Mouse (Mus musculus) embryo, embryonic 10 days (tissue): ENCODE results near the gene Sh3rf1.
A peak's percentile ranks its signal among the peaks of the same experiment; 100 is the strongest.
"Not testable (repeated sequence)": the region's sequence is repeated elsewhere in the genome, so short reads cannot be mapped to it uniquely, and the experiment has no call there.

ENCODE experiments used
- DNase-seq: peaks from one replicate; pipeline ENCODE4 v3.0.0-alpha.2; 2015; ENCODE audit warnings: low spot score

Gene Sh3rf1

DNA sequence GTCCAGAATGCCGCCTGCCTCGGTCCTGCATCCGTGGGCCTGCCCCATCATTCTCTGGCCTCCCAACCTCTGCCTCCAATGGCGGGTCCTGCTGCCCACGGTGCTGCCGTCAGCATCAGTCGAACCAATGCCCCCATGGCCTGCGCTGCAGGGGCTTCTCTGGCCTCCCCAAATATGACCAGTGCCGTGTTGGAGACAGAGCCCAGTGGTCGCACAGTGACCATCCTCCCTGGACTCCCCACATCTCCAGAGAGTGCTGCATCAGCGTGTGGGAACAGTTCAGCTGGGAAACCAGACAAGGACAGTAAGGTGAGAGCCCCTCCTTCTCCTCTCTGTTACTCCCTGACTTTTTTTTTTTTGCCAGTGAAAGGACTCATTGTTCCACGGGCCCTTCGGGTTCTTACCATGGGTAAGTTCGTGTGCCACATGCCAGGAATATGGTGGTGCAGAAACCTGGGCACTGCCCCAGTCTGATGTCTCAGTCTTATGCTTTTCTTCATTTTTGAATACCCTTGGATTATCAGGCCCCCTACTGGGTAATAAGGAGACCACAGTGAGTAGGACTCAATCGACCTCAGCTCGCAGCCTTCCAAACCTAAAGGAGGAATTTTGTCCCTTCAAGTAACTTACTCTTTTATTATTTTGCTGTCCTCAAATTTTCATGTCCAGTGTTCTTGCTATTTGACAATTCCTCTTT, 150.5 kb downstream of the Sh3rf1 start:
- DNase-seq: no peak

DNA sequence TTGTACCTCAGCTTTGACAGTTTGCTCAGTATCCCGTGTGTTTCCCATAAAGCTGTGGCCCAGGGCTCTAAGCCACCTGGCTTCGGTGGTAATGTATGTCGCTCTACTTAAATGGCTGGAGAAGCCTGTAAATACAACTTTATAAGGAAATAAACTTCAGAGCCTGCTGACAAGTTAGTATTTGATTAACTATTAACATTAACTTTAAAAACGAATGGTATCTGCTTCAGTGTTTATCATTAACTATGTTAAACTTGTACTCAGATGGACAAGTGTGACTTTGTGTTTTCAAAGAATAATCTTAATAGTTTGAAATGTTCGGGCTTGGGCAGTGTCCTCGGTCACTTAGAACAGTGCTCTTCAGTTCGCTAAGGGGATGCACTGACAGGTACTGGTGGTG, 151.5 kb downstream of the Sh3rf1 start:
- DNase-seq: no peak

DNA sequence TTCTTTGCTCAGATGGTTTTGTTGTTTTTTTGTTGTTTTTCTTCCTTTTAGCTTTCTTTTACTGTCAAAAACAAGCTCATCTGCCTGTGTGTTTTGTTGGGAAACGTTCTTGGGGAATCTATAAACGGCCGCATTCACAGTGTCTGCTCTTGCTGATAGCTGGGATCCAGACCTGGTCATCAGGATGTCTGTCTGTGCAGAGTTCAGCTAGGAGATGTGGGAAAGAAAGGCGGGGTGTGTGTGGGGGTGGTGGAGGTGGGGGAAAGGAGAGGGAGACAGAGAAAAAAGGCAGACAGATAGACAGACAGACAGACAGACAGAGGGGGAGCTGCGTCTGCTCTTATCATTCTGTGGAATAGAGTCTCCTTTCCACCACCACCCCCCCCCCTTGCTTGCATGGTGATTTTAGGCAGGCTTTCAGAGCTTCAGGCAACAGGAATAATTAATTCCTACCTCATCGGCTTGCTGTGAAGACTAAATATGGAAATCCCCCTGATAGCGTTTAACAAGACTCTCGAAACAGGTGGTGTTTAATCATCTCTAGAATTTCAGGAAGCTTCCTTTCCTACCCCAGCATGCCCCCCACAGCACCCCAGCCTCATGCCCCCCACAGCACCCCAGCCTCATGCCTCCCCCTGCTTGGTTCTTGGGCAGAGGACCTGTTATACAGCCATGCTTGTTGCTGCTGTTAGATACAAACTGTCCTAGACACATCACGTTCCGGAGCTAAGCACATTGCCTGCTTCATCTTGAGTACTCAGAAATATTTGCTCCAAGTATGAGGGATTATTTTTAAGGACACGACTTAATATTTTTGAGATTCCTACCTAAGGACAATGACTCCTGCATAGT, 155.4 kb downstream of the Sh3rf1 start:
- DNase-seq: no peak

DNA sequence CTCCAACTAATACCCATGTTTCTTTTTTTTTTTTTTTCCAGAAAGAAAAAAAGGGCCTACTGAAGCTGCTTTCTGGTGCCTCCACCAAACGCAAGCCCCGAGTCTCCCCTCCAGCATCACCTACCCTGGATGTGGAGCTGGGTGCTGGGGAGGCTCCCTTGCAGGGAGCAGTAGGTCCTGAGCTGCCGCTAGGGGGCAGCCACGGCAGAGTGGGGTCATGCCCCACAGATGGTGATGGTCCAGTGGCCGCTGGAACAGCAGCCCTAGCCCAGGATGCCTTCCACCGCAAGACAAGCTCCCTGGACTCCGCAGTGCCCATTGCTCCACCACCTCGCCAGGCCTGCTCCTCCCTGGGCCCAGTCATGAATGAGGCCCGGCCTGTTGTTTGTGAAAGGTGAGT, 160.9 kb downstream of the Sh3rf1 start:
- no peak for DNase-seq

DNA sequence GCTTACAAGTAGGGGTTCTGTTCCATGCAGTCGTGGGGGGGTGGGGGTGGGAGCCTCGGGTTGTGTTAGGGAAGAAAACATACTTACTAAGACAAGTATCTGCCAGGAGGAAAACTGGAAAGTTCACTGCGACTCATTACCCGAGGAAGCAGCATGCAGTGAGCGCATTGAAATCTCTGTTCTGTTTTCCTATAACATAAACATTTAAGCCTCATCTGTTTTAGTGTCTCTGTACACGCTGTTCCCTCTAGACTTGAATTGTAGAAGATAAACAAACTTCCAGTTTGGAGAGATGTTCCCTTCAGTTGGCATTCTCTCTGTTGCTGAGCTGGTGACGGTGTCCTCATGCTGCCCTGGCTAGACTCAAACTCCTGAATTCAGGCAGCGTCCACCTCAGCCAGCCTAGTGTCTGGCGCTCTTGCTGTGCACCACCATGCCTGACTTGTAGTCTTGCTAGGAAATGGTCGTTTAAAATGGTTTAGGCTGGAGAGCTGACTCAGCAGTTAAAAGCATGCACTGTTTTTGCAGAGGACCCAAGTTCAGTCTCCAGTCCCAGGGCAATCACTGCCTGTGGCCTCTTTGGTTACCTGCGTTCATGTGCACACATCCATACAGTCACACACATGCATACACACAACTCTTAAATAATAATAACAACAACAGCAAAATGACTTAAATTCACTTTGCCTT, 162.0 kb downstream of the Sh3rf1 start:
- DNase-seq: no peak

DNA sequence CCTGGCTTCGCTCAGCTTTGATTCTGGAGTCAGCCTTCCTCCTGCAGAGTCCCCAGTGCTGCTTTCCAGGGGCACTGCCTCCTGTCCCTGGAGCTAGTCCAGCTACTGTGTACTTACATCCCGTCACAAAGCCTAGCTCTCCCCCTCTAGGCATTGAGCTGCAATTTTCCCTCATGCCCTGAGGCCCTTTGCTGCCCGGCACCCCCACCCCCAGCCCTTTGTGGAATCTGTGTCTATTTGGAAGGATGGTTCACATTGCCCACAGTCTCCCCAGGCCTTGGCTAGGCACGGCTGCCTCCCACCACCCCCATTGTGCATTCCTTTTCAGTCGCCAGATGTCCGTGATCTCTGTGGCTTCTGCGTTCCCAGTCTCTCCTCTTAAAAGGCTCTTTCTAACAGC, 163.0 kb downstream of the Sh3rf1 start:
- DNase-seq: peak; percentile 71

DNA sequence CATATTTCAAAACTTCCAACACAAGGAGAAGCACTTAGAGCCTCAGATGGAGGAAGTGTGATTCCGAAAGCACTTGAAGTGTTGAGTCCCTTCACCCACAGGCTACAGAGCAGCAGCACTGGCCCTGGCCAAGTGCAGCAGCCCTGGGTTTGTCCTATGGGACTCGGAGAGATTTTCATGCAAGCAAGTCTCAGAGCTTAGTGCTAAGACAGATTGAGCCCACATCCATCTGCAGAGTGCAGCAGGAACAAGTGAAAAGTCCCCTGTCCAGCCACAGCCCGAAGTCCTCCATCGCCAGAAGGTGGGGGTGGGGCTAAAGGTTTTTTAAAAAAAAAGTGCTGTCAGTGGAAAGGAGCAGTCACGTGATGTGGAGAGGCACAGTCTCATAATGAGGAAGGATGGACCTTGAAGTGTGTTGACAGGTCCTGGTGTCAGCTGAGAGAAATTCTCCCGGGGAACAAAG, 163.9 kb downstream of the Sh3rf1 start:
- peak; percentile 68 for DNase-seq

DNA sequence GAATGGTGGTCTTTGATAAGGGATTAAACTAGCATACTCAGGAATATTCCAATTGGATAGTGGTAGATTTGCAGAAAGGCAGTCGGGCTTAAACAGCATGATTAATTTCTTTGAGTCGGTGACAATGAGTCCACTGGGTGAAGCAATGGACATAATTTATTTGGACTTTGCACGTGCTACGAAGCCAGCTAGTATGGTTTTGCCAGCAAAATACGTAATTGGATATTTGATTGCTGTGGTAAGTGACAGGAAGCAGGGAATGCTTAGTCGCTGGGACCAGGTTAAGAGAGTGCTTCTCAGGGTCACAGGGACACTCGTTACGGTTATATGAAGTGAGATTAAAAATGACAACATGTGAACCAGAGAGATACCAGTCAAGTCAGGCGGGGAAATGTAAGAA, 164.7 kb downstream of the Sh3rf1 start:
- DNase-seq: no peak

DNA sequence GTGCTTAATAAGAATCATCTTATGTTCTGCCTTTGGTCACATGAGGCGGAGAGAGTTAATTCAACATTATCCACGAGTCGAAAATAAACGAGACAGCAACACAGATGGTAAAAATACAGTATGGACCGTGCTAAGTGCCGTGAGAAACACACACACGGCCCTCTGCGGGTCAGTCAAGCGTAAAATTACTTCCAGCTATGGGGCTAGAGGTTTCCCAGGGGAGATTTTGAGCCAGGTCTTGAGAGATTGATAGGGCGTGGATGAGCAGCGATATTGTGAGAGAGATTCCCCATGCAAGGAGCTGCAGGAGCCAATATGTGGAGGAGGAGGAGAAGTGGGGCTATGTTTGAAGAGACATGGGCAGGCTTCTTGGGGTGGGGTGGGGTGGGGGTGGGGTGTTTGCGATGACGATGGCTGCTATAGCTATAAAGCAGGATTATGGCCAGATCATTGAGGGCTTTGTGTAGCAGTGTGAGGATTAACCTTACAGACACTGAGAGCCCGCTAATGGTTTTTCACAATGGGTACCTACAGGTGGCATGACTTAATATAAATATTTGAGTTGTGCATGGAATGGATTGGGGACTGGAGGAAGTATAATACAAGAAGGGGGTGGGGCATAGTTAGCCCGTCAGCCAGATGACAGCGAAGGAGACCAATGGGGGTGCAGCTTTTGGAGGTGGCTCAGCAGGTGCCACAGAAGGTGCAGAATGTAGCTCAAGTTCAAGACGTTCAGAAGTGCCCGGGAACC, 166.8 kb downstream of the Sh3rf1 start:
- DNase-seq: peak; percentile 38

DNA sequence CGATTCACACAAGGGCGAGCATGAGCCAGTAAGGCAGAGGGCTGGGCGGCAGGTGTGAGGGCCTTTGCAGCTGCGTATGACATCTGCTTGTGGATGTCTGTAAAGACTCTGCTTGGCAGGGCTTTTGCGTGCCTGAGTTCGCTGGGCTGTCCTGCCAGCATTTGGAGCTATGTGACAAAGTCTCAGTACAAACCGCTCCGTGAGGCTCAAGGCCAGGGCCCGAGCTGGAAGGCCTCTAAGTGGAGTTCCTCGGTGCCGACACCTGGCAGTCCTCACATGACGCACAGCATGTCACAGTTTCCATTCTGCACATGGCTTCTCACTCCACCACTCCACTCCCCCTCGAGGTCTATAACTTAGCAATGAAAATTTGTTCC, 167.4 kb downstream of the Sh3rf1 start:
- no peak for DNase-seq

DNA sequence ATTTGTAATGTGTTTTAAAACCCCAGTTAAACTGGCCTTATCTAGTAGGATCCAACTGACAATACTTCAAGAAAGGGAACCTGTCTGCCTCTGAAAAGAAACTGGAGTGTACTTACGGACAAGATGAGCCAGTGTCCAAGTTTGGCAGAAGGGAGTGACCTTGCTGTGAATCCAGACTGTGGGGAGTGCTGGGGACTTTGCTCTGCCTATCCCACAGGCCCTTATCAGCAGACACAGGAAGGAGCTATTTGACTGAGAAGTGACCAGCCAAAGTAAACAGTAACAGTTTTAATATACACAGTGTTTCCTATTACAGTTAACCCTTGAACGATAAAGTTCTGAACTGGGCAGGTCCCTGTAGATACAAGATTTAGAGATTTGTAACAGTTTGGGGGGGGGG, 173.5 kb downstream of the Sh3rf1 start:
- DNase-seq: no peak

DNA sequence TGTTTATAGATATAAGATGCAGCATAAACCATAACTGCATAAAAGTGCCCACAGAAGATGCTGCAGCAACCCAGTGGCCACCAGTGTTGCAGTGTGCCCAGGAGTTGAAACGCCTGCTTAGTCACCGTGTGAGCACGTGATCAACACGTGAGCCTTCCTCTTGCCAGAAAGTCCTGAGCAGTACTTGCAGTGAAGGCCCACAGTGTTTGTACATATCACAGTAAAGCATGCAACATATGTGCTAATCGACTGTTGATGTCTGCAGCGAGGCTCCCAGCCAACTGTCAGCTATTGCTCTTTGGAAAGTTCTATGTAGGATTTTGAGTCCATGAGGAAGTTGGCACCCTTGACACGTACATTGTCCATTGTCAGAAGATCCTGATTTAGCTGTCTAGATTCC, 174.1 kb downstream of the Sh3rf1 start:
- no peak for DNase-seq

DNA sequence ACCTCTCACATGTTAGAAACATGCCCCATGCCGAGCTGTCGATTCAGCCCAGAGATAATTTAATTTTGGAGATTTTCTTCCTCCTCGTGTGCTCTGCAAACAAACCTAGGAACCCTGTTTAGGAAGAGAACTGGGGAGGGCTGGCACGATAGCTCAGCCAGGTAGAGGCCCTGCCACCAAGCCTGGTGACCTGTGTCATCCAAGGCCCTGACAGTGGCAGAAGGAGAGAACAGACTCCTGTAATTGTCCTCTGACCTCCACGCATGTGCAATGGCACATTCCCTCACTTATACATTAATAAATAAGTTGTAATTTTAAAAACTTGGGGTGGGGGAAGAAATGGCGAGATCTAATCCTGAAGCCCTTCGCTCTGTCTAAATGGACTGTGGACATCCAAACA, 179.2 kb downstream of the Sh3rf1 start:
- no peak for DNase-seq

DNA sequence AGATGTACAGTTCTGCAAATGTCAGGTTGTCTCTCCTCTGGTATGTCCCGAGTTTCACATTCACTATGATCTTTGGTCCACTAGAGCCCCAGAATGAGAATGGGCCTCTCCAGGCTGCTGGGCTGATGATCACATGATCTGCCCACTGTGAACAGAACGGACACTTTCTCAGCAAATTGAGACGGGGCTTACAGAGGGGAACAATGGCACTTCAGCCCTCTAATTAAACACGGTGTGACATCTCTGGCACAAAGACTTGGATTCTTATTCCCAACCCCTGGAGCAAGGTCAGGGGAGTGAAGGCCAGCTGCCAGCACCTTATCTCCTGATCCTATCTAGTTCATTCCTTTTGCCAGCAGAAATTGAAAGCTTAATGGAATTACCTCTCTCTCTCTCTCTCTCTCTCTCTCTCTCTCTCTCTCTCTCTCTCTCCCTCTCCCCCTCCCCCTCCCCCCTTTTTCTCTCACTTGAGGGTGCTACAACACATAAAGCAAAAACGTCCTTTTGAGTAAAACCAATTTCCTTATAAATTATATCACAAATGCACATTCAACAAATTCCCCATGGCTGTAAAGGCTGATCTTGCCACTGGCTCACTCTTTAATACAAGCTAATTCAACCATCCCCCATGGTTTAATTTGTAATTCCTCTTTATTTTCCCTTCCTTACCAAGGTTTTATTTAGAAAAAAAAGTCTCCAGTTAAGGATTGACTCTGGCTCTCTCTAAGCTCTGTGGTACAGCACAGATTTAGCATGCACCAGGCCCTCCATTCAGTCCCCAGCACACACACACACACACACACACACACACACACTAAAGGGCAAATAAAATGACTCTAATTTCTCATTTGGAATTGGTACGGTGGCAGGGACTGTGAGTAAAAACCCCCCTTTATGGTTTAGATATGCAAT, 179.8 kb downstream of the Sh3rf1 start:
- peak; percentile 66 for DNase-seq

DNA sequence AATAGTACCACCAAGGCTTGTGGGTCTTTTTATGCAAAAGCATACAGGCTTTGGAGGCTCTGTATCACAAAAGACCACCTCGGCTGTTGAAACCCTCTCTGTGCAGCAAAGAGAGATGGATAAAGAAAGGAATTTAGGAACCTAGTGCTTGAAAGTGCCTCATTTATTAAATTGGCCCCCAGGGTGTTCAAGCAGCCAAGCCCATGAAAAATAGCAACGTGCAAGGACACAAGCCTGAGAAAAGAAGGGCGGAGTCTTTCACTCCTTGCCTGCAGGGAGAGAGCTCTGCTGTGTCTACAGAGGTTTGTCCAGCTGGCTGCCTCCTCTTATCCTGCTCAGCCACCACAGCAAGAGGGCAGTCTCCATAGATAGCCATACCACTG, 180.5 kb downstream of the Sh3rf1 start:
- peak; percentile 27 for DNase-seq

DNA sequence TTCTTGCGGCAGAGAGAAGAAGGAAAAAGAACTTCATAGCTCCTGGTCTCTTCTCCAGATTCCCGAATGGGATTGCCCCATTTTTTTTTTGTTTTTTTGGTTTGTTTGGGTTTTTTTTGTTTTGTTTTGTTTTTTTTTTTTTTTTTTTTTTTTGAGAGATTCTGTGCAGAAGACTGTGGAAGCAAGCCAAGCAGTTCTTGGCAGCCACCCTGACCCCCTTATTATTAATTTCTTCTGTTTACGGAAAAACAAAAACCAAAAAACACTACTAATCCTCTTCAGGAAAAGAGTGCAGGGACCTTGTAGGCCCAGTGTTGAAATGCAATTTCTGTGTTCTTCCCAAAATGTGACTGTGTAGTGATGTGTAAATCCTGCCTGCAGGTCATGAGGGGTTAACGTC, 185.4 kb downstream of the Sh3rf1 start:
- DNase-seq: no peak

DNA sequence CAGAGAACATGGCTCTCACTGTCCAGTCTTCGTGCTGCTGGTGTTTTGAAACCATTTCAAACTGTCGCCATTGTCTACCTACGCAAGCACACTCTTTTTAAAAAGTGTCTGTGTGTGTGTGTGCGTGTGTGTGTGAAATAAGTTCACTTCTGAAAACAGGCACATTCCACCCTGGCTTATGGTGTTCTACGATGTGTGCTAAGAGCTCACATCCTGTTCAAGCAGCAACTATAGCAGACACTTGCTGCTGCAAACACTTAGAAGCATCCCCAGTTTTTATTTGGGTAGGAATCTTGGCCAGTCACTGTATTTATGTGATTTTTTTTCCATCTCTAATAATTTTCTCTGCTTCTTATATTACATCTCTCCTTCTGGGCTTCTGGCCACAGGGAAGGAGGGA, 186.0 kb downstream of the Sh3rf1 start:
- not testable (repeated sequence) for DNase-seq

DNA sequence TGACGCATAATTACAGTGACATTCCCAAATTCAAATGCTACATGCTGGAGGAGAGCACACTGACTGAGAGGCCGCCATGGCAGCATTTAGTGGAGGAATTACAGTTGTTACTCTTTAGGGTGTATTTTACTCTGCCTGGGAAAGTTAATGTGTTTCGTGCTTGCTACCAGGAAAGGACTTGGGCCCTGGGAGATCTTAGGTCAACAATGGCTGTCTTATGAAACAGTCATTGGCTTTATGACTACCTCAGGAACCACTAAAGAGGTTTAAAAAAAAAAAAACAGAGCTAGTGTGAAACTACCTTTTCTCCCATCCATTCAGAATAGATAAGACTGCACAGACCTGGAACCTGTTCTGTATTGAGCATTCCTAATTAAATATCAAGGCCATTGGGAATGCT, 195.8 kb downstream of the Sh3rf1 start:
- DNase-seq: no peak

DNA sequence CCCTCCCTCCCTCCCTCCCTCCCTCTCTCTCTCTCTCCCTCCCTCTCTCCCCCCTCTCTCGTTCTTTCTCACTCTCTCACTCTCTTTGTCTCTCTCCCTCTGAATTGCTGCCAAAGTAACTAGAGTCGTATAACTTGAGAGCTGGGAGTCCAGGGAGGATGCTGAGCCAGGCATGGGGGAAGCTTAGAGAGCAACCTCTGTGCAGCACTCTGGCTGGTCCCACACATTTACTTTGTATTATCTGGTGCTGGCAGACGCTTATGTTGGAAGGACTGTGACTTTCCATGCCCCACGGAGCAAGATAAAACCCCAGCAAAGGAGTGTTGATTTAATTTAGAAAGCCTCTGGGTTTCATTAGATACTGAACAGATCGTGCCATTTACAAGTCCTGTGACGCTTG, 196.5 kb downstream of the Sh3rf1 start:
- DNase-seq: no peak

DNA sequence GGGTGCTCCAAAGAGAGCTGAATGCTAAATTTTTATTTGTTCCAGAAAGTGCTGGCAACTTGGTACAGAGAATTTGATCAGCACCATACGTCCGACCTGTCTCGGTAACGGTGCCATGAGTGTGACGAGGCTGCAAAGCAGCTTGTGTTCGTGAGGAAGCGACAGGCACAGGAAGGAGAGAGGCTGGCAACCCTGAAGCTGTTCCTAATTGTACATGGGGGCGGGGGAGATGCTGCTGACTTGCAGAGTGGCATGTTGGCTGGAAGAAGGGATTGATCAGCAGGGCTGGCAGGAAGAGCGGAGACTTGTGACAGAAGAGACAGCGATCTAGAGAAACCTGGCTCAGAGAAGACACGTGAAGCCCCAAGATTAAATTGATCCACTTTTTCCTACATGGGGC, 197.9 kb downstream of the Sh3rf1 start:
- DNase-seq: no peak

DNA sequence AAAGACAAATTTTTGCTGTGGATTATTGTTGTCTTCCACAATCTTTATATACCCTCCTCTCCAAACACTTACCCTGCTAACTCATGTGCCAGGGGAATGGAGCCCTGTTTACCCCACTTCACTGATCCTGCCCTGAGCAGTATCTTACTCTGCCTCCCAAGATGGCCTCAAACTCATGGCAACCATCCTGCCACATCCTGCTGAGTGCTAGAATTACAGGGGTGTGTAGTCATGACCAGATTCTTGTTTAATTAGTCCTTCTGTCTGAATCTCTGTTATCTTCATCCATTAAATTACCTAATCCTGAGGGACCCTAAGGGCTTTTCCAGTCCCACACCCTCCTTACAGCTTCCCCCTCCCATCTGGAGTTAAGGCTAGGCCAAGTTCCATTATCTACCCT, 201.5 kb downstream of the Sh3rf1 start:
- DNase-seq: no peak
